ENCODE assay signal across 9 mouse cellular contexts in genomic region chr1:78310021-78310752, GRCm38 (mm10). TPM values are rescaled to one million over a fixed set of nuclear protein-coding genes. Genes with fewer than 3 reads are reported as not detected.
DNase-seq lines count a peak whose midpoint lies in the region; ATAC-seq and TF ChIP-seq lines count a peak whose summit lies in the region.
"Had no signal": no experiment of that assay in that cellular context is flagged by ENCODE, and none has a peak within 500 bp of the region (broad histone marks: within the 10 kb centered on the region; RNA-seq: fewer than 3 reads in every experiment).

Gene Sgpp2 (plus strand): TSS chr1:78310345.

- no peaks in the 10 kb centered on the region for H3K9me3 ChIP-seq in heart, postnatal 0 days (replicated peaks; ENCODE audit: control insufficient read depth, low read length)

- H3K27me3 ChIP-seq in heart, postnatal 0 days (ENCODE audit: control insufficient read depth, insufficient read depth, low read length) = peaks cover 42% of the 10 kb centered on the region

- no peak within 1 kb of the TSS for H3K27ac ChIP-seq in heart, postnatal 0 days (ENCODE audit: low read depth)
- H3K27ac ChIP-seq: macrophage had no signal

- H3K4me1 ChIP-seq in heart, postnatal 0 days (ENCODE audit: control insufficient read depth, insufficient read depth) = peaks cover 13% of the 10 kb centered on the region

- no peak for TF ChIP-seq CTCF in heart, postnatal 0 days (IDR thresholded peaks at IDR 0.05; ENCODE audit: low read depth)

- intact Hi-C loops in left cerebral cortex, postnatal 14 days (cut with DNase I) = loop anchor here (5.0 kb wide), 1 partner anchor 93 kb away; no protein-coding TSS in a partner anchor

- peak; percentile 55 for ATAC-seq in heart, postnatal 0 days (ENCODE audit: insufficient read depth, low read depth)

- no peak within 1 kb of the TSS for H3K9ac ChIP-seq in heart, postnatal 0 days (replicated peaks; ENCODE audit: low read depth, low read length)

- TF ChIP-seq EP300 in heart, postnatal 0 days (IDR thresholded peaks at IDR 0.05; ENCODE audit: low read depth) = no peak

- WGBS in heart, postnatal 0 days = under 1% methylated on average over 68 of the region's 68 CpGs

- peak within 1 kb of the TSS; percentile 47 for H3K4me3 ChIP-seq in heart, postnatal 0 days (ENCODE audit: low read depth, low read length)

- H3K4me2 ChIP-seq in heart, postnatal 0 days (ENCODE audit: low read depth, low read length) = peak within 1 kb of the TSS; percentile 78

- H3K36me3 ChIP-seq in heart, postnatal 0 days (replicated peaks; ENCODE audit: control insufficient read depth, insufficient read depth, low read length) = no peaks in the 10 kb centered on the region

- DNase-seq in left cerebral cortex, adult 11 months (ENCODE audit: low spot score) = peak; percentile 18
- DNase-seq in left cerebral cortex, postnatal 14 days (ENCODE audit: low spot score in 2 of 2) = no peak
- peak; percentile 39 for DNase-seq in embryo, embryonic 10 days (ENCODE audit: low spot score)
- no peak for DNase-seq in heart, postnatal 0 days (ENCODE audit: low spot score)
- DNase-seq in kidney, postnatal 4 days = peak; percentile 68 to 77
- DNase-seq in lung, postnatal 10 days = peak; percentile 33
- DNase-seq in right cerebral cortex, postnatal 4 days = peak; percentile 14
- no peak for DNase-seq in adipocyte (ENCODE audit: low spot score)

RNA-seq across cellular contexts. Expression of gene Sgpp2, which starts in this region (rescaled TPM):
- total RNA-seq in left cerebral cortex, postnatal 14 days (2021) = 1 to 10 TPM; 3.5 to 4.5 TPM
- not detected in 2 replicates for total RNA-seq in heart, postnatal 0 days (2014; rRNA removed; ENCODE audit: low replicate concordance)
- polyA plus RNA-seq in heart, postnatal 0 days (2015; fragmentation: Nextera tagmentation; extraction: Ambion mirVana) = 0.07 TPM in 2 replicates
- polyA plus RNA-seq: macrophage had no signal

Comparison
In these comparisons a context has a peak if more than half of its experiments do, and no peak if none do; other contexts are left out.
1. DNase-seq: peak in left cerebral cortex, adult 11 months (single experiment), embryo, embryonic 10 days (single experiment), kidney, postnatal 4 days (2 of 2), lung, postnatal 10 days (single experiment) and right cerebral cortex, postnatal 4 days (single experiment); none in left cerebral cortex, postnatal 14 days (0 of 2), heart, postnatal 0 days (single experiment) and adipocyte (single experiment).
2. Peak in ATAC-seq, H3K4me3 ChIP-seq and H3K4me2 ChIP-seq in heart, postnatal 0 days; RNA of the gene not detected or under 1 TPM.